Mouse (Mus musculus) naive thymus-derived CD4-positive, alpha-beta T cell, adult 2 months (primary cell): ENCODE data around the gene Eif2d.

Experiments
- DNase-seq: peaks from one replicate; pipeline ENCODE4 v3.0.0-alpha.2; 2011; ENCODE audit warnings: low read depth

Eif2d gene

GRCm38 (mm10) chr1:131184253-131184955 lies 31.4 kb downstream of the Eif2d start:
- peak; percentile 70 for DNase-seq

DNA sequence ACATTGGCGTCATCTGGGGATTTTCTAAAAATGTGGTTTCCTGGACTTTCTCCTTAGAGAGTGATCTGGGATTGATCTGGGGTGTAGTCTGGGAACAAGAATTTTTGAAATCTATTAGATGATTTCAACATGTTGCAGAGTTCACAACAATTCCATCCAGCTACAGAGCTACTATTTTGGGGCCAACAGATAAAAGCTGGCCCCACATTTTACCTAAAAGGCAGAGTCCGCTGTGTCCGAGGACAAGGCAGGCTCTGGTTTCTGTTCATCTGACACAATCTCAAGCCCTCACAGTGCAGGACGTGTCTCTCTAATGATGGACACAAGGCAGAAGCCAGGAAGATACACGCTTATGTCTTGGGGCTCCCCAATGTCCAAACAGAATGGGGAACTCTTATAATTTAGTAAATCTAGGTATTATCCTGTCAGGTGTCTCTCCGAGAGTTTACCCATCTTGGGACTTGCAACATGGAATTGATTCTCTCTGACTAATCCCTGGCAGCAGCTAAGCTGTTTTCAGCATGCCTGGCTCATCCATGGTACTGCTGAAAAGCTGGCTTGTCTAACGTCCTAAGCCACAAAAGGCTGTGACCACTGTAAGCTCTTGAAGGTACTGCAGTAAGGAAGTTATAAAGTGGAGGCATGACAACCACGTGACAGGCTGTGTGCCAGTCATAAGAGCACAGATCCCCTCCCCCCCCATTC lies 32.1 kb downstream of the Eif2d start:
- DNase-seq: peak; percentile 29

DNA sequence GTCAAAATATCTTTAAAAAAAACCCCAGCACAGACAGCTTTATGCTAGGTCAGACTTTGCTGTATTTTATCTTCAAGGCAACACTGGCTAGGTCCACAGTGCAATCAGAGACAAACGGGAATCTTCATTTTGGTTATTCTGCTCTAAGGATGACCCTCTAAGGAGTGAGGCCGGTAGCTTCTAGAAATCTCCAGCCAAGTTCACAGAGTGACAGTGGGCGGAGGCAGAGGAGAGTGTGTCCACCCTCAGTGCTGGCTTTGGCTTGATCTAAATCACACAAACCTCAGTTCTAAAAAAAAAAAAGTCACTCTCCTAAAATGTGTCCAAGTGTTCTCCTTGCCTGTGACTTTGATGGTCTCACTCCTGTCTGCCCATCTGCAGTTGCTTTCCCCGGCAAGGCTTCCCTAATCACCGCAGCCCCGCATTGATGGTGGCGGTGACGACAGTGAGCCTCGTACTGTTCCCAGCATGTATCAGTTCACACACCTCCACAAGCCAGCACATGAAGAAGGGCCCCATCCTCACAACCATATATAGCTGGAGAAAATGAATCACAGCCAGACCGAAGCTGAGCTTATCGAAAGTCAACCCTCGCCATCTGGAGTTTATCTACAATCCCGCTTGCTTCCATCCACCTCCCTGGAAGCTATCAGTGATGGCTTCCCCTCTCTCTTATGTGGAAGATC lies 33.0 kb downstream of the Eif2d start:
- DNase-seq: peak; percentile 33

GRCm38 (mm10) chr1:131186995-131187394 lies 34.0 kb downstream of the Eif2d start:
- no peak for DNase-seq

DNA sequence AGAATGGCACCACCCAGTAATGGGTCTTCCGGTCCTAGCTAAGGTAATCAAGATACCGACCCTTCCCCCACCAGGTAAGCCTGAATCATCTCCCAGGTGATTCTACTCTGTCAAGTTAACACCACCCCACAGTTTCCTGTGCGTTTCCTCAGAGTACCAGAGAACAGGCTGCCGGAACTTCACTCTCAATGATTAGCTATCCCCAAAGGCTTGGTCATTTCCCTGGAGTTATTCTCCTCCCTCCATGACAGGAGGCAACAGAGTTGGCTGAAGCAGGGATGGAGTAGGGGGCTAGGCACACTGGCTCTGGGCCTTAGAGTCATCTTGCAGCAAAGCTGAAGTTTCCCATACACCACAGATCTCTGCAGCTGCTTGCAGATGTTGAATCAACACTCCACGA lies 34.9 kb downstream of the Eif2d start:
- DNase-seq: peak; percentile 53

- peak; percentile 54 for DNase-seq
Measured at GRCm38 (mm10) chr1:131188655-131189054, 35.7 kb downstream of the Eif2d start.

- peak; percentile 37 for DNase-seq
Measured at GRCm38 (mm10) chr1:131193746-131194145, 40.8 kb downstream of the Eif2d start.

- no peak for DNase-seq
Measured at GRCm38 (mm10) chr1:131195653-131196052, 42.7 kb downstream of the Eif2d start.

GRCm38 (mm10) chr1:131196107-131196506 lies 43.1 kb downstream of the Eif2d start:
- peak; percentile 11 for DNase-seq

DNA sequence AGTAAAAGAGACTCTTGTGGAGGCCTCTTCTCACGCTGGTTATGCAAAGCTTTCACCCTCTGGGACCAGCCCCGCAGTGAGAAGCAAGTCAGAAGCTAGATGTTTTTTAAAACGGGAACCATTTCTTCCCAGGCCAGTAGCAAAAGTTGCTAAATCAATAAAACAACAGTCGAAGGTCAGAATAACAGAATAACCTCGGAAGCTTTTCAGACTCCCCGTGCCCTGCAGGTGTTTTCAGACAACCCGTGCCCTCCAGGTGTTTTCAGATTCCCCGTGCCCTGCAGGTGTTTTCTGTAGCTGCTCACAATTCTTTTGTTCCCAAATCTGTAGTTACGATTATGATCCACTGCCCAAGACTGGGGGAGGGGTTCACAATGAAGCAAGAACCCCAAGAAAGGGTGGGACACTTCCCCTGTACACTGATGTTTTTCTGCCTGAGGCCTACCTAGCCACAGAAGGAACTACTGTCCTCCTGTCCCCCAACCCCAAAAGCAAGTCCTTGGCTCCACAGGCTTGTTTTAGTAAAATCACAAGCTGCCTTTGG lies 45.5 kb downstream of the Eif2d start:
- DNase-seq: peak; percentile 34

DNA sequence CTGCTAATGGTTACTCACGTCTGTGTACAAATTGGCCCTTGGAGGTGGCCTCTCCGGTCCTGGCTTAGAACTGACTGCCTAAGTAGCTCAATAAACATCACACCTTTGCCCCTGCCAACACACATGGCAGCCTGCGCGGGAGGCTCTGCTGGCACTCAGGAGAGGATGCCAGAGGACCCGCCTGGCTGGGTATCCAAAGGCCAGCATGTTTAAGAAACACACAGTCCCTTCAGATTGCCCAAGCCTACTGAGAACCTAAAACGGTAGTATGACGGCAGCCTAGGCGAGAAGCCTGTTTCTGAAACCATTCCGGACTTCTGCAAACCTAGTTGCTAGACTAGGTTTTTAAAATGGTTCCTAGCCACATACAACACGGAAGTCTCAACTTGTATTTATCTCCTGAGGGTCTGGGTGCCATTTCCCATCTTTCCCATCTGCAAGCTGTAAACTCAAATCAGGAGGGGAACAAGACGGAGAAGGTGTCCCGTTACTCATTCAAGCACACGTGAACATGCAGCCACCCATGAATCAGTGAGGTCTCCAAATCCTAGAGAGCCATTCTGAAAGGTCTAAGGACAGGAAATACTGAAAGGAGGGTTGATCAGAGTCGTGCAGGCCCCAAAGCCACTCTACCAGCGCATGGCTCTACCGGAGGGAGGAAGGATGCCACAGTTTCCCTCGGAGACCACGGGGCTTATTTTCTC lies 46.3 kb downstream of the Eif2d start:
- peak; percentile 73 for DNase-seq

GRCm38 (mm10) chr1:131199976-131200375 lies 47.0 kb downstream of the Eif2d start:
- DNase-seq: peak; percentile 94

- no peak for DNase-seq
Measured at GRCm38 (mm10) chr1:131200588-131200987, 47.6 kb downstream of the Eif2d start.

GRCm38 (mm10) chr1:131201391-131201790 lies 48.4 kb downstream of the Eif2d start:
- peak; percentile 24 for DNase-seq

- DNase-seq: peak; percentile 91
Measured at GRCm38 (mm10) chr1:131204461-131204860, 51.5 kb downstream of the Eif2d start.

DNA sequence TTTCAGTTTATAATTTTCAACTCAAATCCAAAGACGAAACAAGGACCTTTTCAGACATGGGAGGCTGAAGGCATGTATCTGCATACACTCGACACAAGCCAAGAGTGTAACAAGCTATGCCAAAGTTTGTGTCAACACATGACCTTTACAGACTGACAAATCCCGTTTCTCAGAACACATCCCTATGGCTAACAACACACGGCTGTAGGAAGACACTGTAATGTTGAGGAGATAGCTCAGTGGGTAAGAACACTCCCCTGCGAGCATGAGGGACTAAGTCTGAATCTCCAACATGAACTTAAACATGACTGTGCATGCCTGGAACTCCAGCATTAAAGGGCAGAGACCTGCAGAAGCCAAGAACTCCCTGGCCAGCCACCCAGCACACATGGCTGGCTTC lies 53.4 kb downstream of the Eif2d start:
- peak; percentile 32 for DNase-seq

DNA sequence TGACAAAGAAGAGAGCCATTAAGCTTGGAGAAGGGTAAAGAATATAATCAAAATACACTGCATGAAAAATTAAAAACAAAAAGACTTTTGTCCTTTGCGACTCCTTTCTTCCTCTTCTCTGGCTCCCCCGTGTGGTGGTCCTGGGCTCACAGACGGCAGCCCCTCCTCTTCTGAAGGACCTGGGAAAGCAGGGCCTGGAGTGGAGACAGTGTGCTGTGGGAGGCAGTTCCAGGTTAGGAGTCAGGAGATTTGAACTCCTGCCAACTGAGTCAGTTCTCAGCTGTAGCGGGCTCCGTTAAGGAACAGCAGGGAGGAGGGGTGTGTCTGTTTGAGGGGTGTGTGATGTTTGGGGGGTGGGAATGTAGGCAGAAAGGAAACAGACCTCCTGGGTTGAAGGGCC lies 54.5 kb downstream of the Eif2d start:
- DNase-seq: peak; percentile 88

- DNase-seq: peak; percentile 15
Measured at GRCm38 (mm10) chr1:131208081-131208480, 55.1 kb downstream of the Eif2d start.

DNA sequence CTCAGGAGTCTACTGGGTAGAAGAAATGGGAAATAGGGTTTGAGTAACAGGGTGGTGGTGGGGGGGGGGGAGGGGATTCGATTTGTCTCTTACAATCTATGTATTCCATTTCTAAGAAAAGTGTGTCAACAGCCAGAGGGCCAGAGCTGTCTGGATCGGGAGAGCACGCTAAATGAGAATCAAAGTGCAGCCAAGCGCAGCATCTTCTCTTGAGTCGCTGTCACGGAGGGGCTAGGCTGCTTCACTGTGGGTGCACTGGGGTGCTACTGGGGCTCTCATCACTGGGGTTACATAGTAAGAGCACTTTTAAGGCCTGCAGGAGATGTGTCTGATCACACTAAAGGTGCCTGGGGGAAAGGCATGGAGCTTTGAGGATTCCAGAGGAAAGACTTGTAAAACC lies 55.8 kb downstream of the Eif2d start:
- no peak for DNase-seq

DNA sequence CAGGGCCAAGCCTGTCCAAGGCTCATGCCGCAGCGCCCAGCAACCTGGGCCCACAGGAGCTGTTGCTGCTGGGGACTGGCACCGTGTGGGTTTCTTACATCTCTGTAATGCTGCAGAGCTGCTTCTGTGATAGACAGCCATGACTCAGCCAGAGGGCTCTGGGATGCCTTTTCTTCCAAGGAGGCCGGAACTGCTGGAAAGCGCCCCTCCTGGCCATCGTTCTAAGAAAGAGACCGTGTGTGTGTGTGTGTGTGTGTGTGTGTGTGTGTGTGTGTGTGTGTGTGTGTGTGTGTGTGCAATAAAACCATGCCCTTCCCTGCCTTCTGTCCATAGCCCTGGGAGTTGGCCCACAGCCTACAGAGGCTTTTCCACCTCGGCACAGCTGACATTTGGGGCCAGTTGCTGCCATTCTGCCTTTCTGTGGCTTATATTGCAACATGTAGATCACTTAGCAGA lies 57.0 kb downstream of the Eif2d start:
- DNase-seq: no peak

GRCm38 (mm10) chr1:131211655-131212054 lies 58.7 kb downstream of the Eif2d start:
- DNase-seq: no peak

DNA sequence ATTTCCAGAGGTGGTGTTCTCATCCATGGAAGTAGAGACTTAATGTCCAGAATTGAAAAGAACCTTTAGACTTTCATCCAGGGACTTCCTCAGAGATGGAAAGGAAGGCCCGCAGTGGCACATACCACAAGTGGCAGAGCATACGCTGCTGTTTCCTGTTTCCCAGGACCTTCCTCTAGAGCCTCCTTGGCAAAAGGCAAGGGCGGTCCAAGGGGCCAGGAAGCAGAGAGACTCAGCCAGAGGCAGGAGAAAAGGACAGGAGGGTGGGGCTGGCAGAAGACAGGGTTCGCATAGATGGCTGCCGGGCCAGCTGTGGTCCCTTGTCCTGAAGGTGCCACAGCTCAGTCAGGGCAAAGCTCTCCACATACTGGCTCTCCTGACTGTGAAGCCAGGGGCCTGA lies 60.0 kb downstream of the Eif2d start:
- no peak for DNase-seq
